Mouse (Mus musculus) CH12.LX (cell line): ENCODE measurements at regions not wholly inside any gene's neighbourhood (a gene's known extent, or its start where the extent isn't known, plus 50 kb on each side); places are given as distances from the start of the nearest gene placed in this dataset.

Experiments
- DNase-seq: peaks from one replicate; pipeline ENCODE4 v3.0.0-alpha.2; 2013; ENCODE audit errors: extremely low read depth
- H3K27ac ChIP-seq: 2 replicates; pipeline ENCODE4 v1.5.1; 2012; ENCODE audit warnings: low read depth, mild to moderate bottlenecking, control low read depth, moderate library complexity; ENCODE audit not compliant: insufficient read depth
- H3K27me3 ChIP-seq: replicated peaks from 2 replicates; pipeline ENCODE3; 2012; ENCODE audit warnings: inconsistent platforms
- H3K36me3 ChIP-seq, 2 experiments: replicated peaks in 1 of 2; 2 replicates each; pipeline versions ENCODE3 to v1.6.1; 2012; ENCODE audit warnings: inconsistent platforms in 1 of 2, low read length in 1 of 2, mild to moderate bottlenecking in 1 of 2, mixed read lengths in 1 of 2, moderate library complexity in 1 of 2; ENCODE audit not compliant: control insufficient read depth in 1 of 2, insufficient read depth in 1 of 2
- H3K4me1 ChIP-seq, 2 experiments: 2 replicates each; pipeline ENCODE4 v1.6.1; 2012; ENCODE audit warnings: inconsistent platforms in 1 of 2, moderate library complexity in 1 of 2; ENCODE audit not compliant: insufficient read depth in 2 of 2, control insufficient read depth in 1 of 2
- H3K4me2 ChIP-seq: 2 replicates; pipeline ENCODE4 v1.6.1; 2012; ENCODE audit warnings: low read depth, mild to moderate bottlenecking, control low read depth; ENCODE audit not compliant: poor library complexity, insufficient read depth, severe bottlenecking
- H3K4me3 ChIP-seq, 3 experiments: fragments of 150-350 bp in 1 of 3; sonication (generic) in 1 of 3; replicated peaks in 1 of 3; 2 replicates each; pipeline versions ENCODE3 to v1.5.1; 2011 to 2012; ENCODE audit warnings: low read depth in 2 of 3, low read length in 2 of 3, mild to moderate bottlenecking in 2 of 3, moderate library complexity in 2 of 3, control low read depth in 1 of 3, improper control_type of control experiment in 1 of 3, inconsistent platforms in 1 of 3, mixed read lengths in 1 of 3; ENCODE audit not compliant: poor library complexity in 1 of 3
- H3K79me2 ChIP-seq: replicated peaks from 2 replicates; pipeline ENCODE4 v1.6.1; 2012; ENCODE audit warnings: mild to moderate bottlenecking, moderate library complexity; ENCODE audit not compliant: control insufficient read depth, poor library complexity, insufficient read depth, severe bottlenecking; ENCODE audit errors: extremely low read depth
- H3K9ac ChIP-seq: 2 replicates; pipeline ENCODE4 v1.6.1; 2012; ENCODE audit warnings: low read depth, mild to moderate bottlenecking, control low read depth, moderate library complexity; ENCODE audit not compliant: insufficient read depth
- H3K9me3 ChIP-seq: replicated peaks from 2 replicates; pipeline ENCODE3; 2012; ENCODE audit warnings: low read length, inconsistent platforms, mixed read lengths
- BHLHE40 ChIP-seq: IDR thresholded peaks from 2 replicates; pipeline ENCODE4 v1.6.1; 2011; ENCODE audit warnings: mild to moderate bottlenecking, low read depth, low read length, improper control_type of control experiment
- CHD1 ChIP-seq: IDR thresholded peaks from 2 replicates; pipeline ENCODE4 v1.6.1; 2012; ENCODE audit warnings: low read depth, low read length, improper control_type of control experiment, inconsistent platforms
- CTCF ChIP-seq, 2 experiments: IDR thresholded peaks in 1 of 2; conservative IDR thresholded peaks in 1 of 2; 2 replicates each; pipeline ENCODE4 v1.5.1; 2011 to 2012; ENCODE audit warnings: low read depth in 2 of 2, low read length in 2 of 2, improper control_type of control experiment in 1 of 2, inconsistent platforms in 1 of 2, mild to moderate bottlenecking in 1 of 2, moderate library complexity in 1 of 2
- E2F4 ChIP-seq: IDR thresholded peaks from 2 replicates; pipeline ENCODE4 v1.6.1; 2011; ENCODE audit warnings: low read depth, low read length, improper control_type of control experiment; ENCODE audit not compliant: insufficient replicate concordance
- EP300 ChIP-seq: IDR thresholded peaks from 2 replicates; pipeline ENCODE4 v1.6.1; 2011; ENCODE audit warnings: low read length, improper control_type of control experiment
- ETS1 ChIP-seq: conservative IDR thresholded peaks from 2 replicates; pipeline ENCODE4 v1.6.1; 2012; ENCODE audit warnings: low read depth, mild to moderate bottlenecking, inconsistent platforms, low read length, improper control_type of control experiment, moderate library complexity
- GABPA ChIP-seq: IDR thresholded peaks from 2 replicates; pipeline ENCODE4 v1.6.1; 2012; ENCODE audit warnings: low read depth, low read length, improper control_type of control experiment, inconsistent platforms; ENCODE audit not compliant: insufficient replicate concordance
- HCFC1 ChIP-seq: IDR thresholded peaks from 2 replicates; pipeline ENCODE4 v1.6.1; 2012; ENCODE audit warnings: low read depth, mild to moderate bottlenecking, inconsistent platforms, low read length, improper control_type of control experiment
- IRF4 ChIP-seq: IDR thresholded peaks from 2 replicates; pipeline ENCODE4 v1.6.1; 2014; ENCODE audit warnings: low read depth, mild to moderate bottlenecking, inconsistent platforms, low read length, improper control_type of control experiment
- JUN ChIP-seq: IDR thresholded peaks from 2 replicates; pipeline ENCODE4 v1.6.1; 2011; ENCODE audit warnings: low read depth, mild to moderate bottlenecking, low read length, improper control_type of control experiment, moderate library complexity; ENCODE audit not compliant: insufficient read depth
- KAT2A ChIP-seq: IDR thresholded peaks from 2 replicates; pipeline ENCODE4 v1.6.1; 2012; ENCODE audit warnings: low read length, improper control_type of control experiment, inconsistent platforms; ENCODE audit not compliant: insufficient replicate concordance
- MAFK ChIP-seq: IDR thresholded peaks from 2 replicates; pipeline ENCODE4 v1.6.1; 2011; ENCODE audit warnings: low read length, improper control_type of control experiment; ENCODE audit not compliant: insufficient replicate concordance
- MAZ ChIP-seq: IDR thresholded peaks from 2 replicates; pipeline ENCODE4 v1.6.1; 2012; ENCODE audit warnings: low read depth, mild to moderate bottlenecking, inconsistent platforms, low read length, improper control_type of control experiment, moderate library complexity
- MEF2A ChIP-seq: IDR thresholded peaks from 2 replicates; pipeline ENCODE4 v1.6.1; 2014; ENCODE audit warnings: low read depth, mild to moderate bottlenecking, inconsistent platforms, low read length, improper control_type of control experiment, borderline replicate concordance
- MXI1 ChIP-seq: IDR thresholded peaks from 2 replicates; pipeline ENCODE4 v1.6.1; 2011; ENCODE audit warnings: mild to moderate bottlenecking, low read depth, low read length, improper control_type of control experiment
- MYC ChIP-seq: IDR thresholded peaks from 2 replicates; pipeline ENCODE4 v1.6.1; 2011; ENCODE audit warnings: low read depth, mild to moderate bottlenecking, improper control_type of control experiment, low read length
- NELFE ChIP-seq: IDR thresholded peaks from 2 replicates; pipeline ENCODE4 v1.6.1; 2011; ENCODE audit warnings: low read depth, low read length, improper control_type of control experiment
- PAX5 ChIP-seq: IDR thresholded peaks from 2 replicates; pipeline ENCODE4 v1.6.1; 2012; ENCODE audit warnings: low read length, inconsistent platforms, mixed read lengths
- POLR2A ChIP-seq: IDR thresholded peaks from 2 replicates; pipeline ENCODE4 v1.6.1; 2011; ENCODE audit warnings: low read depth, mild to moderate bottlenecking, improper control_type of control experiment, low read length
- SIN3A ChIP-seq: IDR thresholded peaks from 2 replicates; pipeline ENCODE4 v1.6.1; 2012; ENCODE audit warnings: low read length, improper control_type of control experiment, inconsistent platforms
- TBP ChIP-seq: conservative IDR thresholded peaks from 2 replicates; pipeline ENCODE4 v1.6.1; 2011; ENCODE audit warnings: low read depth, low read length, improper control_type of control experiment
- ZC3H11A ChIP-seq: IDR thresholded peaks from 2 replicates; pipeline ENCODE4 v1.6.1; 2012; ENCODE audit warnings: low read depth, mild to moderate bottlenecking, inconsistent platforms, low read length, improper control_type of control experiment
- ZKSCAN1 ChIP-seq: IDR thresholded peaks from 2 replicates; pipeline ENCODE4 v1.6.1; 2012; ENCODE audit warnings: low read depth, inconsistent platforms, low read length, improper control_type of control experiment, borderline replicate concordance
- ZMIZ1 ChIP-seq: IDR thresholded peaks from 2 replicates; pipeline ENCODE4 v1.6.1; 2012; ENCODE audit warnings: low read depth, mild to moderate bottlenecking, inconsistent platforms, low read length, improper control_type of control experiment
- dilution Hi-C: fragments of 300-500 bp; cut with MboI; formaldehyde crosslinking; loops from 2 replicates; pipeline ENCODE4 v1.14.3; 2020; ENCODE audit warnings: low sequenced_read_pairs; ENCODE audit not compliant: extremely low pct_unique_long_range_greater_than_20kb, extremely low pct_ligation_motif_present
- in situ Hi-C: fragments of 300-500 bp; cut with MboI; formaldehyde crosslinking; loops from 3 replicates; pipeline ENCODE4 v1.14.3; 2019; ENCODE audit warnings: low sequenced_read_pairs, low pct_ligation_motif_present, low pct_unique_long_range_greater_than_20kb, mixed read lengths

DNA sequence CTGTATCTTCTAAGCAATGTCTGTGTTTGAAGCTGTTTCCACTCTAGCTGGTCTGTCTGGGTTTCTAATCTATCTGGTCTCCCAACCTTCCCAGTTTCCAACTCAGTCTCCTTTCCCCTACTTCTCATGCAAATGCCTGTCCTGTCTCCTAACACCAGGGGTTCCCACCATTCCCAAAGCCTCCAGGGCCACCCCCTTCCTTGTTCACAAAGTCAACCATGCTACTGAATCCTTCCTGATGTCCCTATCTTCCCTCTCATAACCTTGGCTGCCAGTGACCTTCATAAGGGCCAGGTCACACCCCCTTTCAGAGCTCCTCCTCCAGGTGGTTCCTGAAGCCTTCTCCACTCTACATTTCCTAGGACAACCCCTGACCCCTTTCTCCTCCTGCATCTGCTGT, 85.9 kb downstream of the Trim29 start:
- DNase-seq: no peak
- H3K4me3 ChIP-seq: no peak overlapping the region
- no peaks in the 10 kb centered on the region for H3K79me2 ChIP-seq
- no peak overlapping the region for H3K9ac ChIP-seq
- TF ChIP-seq EP300 (no peak), MEF2A (no peak), MYC (no peak), PAX5 (no peak), BHLHE40 (no peak), KAT2A (no peak), POLR2A (no peak), MAFK (no peak), ZMIZ1 (no peak), SIN3A (no peak), ZKSCAN1 (no peak), GABPA (no peak), MXI1 (no peak), ZC3H11A (no peak), MAZ (no peak)
- no peaks in the 10 kb centered on the region for H3K4me1 ChIP-seq
- no peak overlapping the region for H3K27ac ChIP-seq
- in situ Hi-C loops: no loop called here
- no peaks in the 10 kb centered on the region for H3K36me3 ChIP-seq
- H3K4me2 ChIP-seq: no peak overlapping the region
- peaks cover 73% of the 10 kb centered on the region for H3K27me3 ChIP-seq
- peaks cover 15% of the 10 kb centered on the region for H3K9me3 ChIP-seq
- dilution Hi-C loops: no loop called here

GRCm38 (mm10) chr9:43408493-43408892, 97.8 kb downstream of the Trim29 start:
- TF ChIP-seq GABPA (no peak), MYC (no peak), HCFC1 (no peak)
- Histone ChIP-seq H3K79me2 (no peaks in the 10 kb centered on the region), H3K9ac (no peak overlapping the region), H3K9me3 (peaks cover 4% of the 10 kb centered on the region), H3K4me2 (no peak overlapping the region), H3K36me3 (no peaks in the 10 kb centered on the region), H3K27ac (no peak overlapping the region), H3K27me3 (peaks cover 81% of the 10 kb centered on the region), H3K4me1 (no peaks in the 10 kb centered on the region), H3K4me3 (no peak overlapping the region)
- no peak for DNase-seq
- dilution Hi-C loops (no loop called here), in situ Hi-C loops (no loop called here)

DNA sequence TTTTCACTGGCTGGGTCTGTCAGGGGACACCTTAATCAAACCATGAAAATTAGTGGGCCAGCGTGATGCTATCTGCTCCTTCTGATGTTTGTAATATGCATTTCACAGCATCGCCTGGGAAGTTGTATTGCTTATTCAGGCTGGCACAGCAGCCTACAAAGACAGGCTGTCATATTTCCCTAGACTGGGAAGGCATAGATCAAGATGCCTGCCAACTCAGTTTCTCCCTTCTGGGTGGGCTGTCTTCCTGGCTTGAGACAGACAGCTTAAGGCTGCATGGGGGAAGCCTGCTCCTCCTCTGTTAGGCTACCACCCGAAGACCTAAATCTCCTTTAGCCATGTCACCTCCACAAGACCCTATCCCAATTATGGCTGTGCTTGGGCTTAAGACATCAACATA, 101.8 kb downstream of the Trim29 start:
- no peak for DNase-seq
- no peaks in the 10 kb centered on the region for H3K4me1 ChIP-seq
- no peak overlapping the region for H3K9ac ChIP-seq
- H3K27ac ChIP-seq: no peak overlapping the region
- no peak overlapping the region for H3K4me3 ChIP-seq
- H3K27me3 ChIP-seq: peaks cover 90% of the 10 kb centered on the region
- H3K79me2 ChIP-seq: no peaks in the 10 kb centered on the region
- peaks cover 5% of the 10 kb centered on the region for H3K9me3 ChIP-seq
- no peak for TF ChIP-seq CHD1
- TF ChIP-seq CTCF (conservative IDR thresholded peaks at IDR 0.05 in 1 of 2, IDR thresholded peaks at IDR 0.05 in 1 of 2; ENCODE audit: low read depth in 2 of 2, low read length in 2 of 2): no peak
- TF ChIP-seq JUN: no peak
- TF ChIP-seq E2F4: no peak
- TF ChIP-seq TBP: no peak
- TF ChIP-seq IRF4: no peak
- TF ChIP-seq EP300: no peak
- no peak for TF ChIP-seq ETS1
- no peak for TF ChIP-seq MYC
- TF ChIP-seq NELFE: no peak
- TF ChIP-seq ZC3H11A: no peak
- no peak for TF ChIP-seq ZMIZ1
- TF ChIP-seq MXI1: no peak
- TF ChIP-seq, all 38 proteins: peak for 0
- dilution Hi-C loops: no loop called here
- Histone ChIP-seq H3K36me3 (no peaks in the 10 kb centered on the region), H3K4me2 (no peak overlapping the region)
- in situ Hi-C loops: no loop called here
